Mouse (Mus musculus): ENCODE data around the gene Ppfibp2.

DNA sequence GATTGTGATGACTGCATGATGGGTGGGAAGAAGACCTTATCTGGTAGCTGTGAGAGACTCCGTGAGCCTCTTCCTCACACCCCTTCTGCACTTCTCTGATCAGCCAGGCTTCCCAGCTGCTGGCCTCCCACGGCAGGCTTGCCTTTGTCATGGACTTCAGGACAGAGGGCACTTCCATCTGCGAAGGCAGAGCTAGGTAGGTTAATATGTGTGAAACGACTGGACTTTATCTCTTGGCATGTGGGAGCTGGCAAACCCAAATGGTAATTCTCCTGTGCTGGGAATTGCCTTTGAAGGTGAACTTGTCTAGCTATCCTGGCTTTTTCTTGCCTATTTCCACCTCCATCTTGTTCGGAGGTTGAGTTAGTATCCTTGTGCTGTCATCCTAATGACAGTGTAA, 5.6 kb downstream of the Ppfibp2 start:
- TF ChIP-seq CTCF (IDR thresholded peaks at IDR 0.05; ENCODE audit: low read depth, low read length) (no peak), POLR2A (IDR thresholded peaks at IDR 0.05; ENCODE audit: extremely low read depth, insufficient read depth, low read length) (no peak)
